Mouse (Mus musculus): ENCODE measurements at regions not wholly inside any gene's neighbourhood (a gene's known extent, or its start where the extent isn't known, plus 50 kb on each side); places are given as distances from the start of the nearest gene placed in this dataset.

- DNase-seq (ENCODE audit: low spot score in 2 of 2) = no peak
Measured at GRCm38 (mm10) chr11:82588744-82589143, 175.4 kb downstream of the Cct6b start.

- no peak for DNase-seq (ENCODE audit: low spot score in 2 of 2)
Measured at GRCm38 (mm10) chr11:82579841-82580415, 184.2 kb downstream of the Cct6b start.

- DNase-seq (ENCODE audit: low spot score in 2 of 2) = no peak
Measured at GRCm38 (mm10) chr11:82576019-82576418, 187.3 kb downstream of the Tmem132e start.

DNA sequence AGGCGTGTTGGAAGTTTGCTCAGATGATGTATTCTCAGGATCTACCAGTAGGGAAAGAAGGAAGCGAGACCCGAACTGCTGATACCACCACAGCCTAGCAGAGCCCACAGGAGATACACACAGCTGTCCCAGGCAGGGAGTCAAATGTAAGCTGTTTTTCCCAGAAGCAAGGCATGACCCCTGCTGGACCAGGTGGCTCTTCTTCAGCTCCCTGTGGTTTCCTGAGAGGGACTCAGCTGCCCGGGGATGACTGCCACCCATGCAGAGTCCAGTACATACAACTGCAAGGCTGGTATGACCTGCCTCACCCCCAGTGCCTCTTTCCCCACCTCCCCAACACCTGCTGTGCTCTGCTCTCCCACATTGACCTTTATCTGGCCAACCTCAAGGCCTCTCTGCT, 184.4 kb downstream of the Tmem132e start:
- DNase-seq (ENCODE audit: low spot score in 2 of 2) = no peak

DNA sequence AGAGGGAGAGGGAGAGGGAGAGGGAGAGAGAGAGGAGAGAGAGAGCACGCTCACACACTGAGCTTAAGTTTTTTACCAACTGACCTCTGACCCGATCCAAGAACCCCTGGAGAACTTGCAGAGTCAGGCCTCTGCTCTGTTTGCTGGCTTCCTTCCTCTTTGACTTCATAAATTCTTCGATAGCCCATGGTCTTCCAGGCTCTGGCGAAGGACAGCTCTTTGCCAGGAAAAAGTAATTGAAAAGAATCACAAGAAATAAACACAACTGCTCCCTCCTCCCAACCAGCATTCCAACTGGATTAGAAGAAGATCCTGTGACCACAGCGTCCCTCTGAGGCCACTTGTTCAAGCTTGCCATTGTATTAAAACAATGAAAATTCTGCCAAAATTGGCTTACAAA, 182.8 kb downstream of the Tmem132e start:
- DNase-seq (ENCODE audit: low spot score in 2 of 2) = no peak

DNA sequence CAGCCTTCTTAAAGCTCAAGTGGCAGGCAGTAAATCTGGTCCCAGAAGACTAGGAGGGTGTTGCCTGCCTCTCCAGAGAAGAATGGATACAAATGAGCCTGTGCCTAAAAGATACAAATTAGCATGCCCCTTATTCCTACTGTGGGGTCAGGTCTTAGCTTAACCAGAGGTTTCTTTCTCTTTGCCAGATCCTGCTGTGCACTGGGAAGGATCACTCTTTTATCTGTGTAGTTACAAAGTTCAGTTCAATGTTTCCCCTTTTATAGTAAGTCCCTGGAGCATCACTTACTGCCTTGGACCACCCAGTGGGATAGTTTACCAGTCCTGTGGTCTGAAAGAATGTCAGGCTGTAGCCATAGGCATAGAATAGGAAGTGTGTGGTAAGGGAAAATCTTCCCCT, 181.1 kb downstream of the Tmem132e start:
- no peak for DNase-seq (ENCODE audit: low spot score in 2 of 2)

- no peak for DNase-seq (ENCODE audit: low spot score in 2 of 2)
Measured at GRCm38 (mm10) chr11:82568219-82568676, 179.5 kb downstream of the Tmem132e start.

DNA sequence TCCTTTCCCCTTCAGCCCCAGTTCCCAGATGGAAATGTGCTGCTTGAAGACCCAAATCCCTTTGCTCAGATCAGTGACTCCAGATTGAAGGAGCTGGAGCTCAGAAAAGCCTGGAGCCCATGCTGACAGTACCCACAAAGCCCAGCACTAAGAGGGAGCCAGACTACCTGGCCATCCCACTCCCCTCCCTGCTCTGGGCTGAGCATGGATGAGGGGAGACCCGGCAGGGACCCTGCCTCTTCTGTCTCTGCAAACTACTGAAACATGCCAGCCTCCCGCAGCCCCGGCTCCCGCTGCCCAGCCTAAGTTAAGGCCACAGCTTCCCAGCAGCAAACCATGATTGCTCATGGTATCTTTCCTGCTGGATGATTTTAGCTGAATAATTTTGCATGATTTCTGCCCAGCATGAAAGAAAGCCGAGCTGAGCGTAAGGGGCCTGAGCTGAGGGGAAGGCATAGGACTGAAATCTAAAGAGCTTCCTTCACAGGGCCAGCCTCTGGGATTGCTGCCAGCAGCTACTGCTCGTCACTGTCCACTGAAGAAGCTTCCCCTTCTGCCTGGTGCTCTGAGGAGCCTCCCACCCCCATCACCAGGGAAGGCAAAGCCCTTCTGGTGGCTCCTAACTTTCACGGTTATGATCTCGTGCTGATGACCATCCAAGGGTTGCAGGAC, 178.4 kb downstream of the Tmem132e start:
- no peak for DNase-seq (ENCODE audit: low spot score in 2 of 2)

DNA sequence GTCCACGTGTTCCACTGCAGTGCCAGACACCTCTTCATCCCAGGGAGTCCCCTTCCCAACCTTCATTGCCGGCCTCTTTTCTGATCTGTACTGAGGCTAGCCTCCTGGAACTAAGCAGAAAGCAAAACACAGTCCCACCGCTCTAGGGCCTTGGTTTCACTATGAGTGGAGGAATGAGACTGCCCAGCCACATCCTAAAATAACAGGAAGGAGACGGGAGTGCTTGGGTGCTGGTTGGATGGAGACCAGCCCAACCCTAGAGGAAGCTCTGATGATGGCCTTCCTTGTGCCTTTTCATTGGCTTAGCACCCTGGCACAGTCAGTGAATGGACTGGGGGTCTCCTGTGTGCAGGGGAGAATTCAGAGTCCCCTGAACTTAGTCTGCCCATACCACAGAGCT, 177.4 kb downstream of the Tmem132e start:
- DNase-seq (ENCODE audit: low spot score in 2 of 2) = no peak

- no peak for DNase-seq (ENCODE audit: low spot score in 2 of 2)
Measured at GRCm38 (mm10) chr11:82564181-82564580, 175.5 kb downstream of the Tmem132e start.

DNA sequence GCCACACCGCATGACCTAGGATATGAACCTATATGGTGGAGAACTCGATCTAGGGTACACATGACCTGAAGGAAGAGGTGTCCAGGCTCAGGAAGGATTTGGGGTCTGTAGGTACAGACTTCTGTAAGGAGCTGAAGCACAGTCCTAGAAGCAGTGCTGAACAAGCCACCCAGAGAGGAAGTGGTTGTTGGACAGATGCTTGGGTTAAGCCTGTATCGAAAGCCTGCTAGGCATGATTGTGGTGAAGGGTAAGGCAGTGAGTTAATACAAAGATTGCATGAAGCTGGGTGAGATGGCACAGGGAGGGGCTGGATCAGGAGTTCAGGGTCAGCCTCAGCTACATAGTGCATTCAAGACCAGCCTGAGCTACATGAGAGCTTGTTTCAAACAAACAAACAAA, 153.3 kb downstream of the Tmem132e start:
- no peak for DNase-seq (ENCODE audit: low spot score in 2 of 2)

DNA sequence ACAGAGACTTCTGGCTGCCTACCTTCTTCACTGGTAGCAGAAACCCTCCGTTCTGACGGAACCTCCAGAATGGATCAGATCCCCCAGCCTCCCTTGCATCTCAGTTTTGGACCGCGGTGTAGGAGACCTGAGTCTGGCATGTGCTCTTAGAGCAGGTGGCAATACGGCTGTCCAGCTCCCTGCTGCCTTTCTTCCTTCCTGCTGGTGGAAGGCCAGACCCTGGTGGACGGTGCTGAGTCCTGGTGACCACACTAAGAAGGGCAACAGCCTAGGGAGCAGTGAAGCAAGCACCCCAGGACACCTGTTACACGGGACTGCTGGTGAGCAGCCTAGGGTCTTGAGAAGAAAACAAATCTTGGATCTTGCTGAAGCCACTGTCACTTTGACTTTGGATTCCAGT, 152.7 kb downstream of the Tmem132e start:
- no peak for DNase-seq (ENCODE audit: low spot score in 2 of 2)

- DNase-seq (ENCODE audit: low spot score in 2 of 2) = no peak
Measured at GRCm38 (mm10) chr11:82537931-82538330, 149.2 kb downstream of the Tmem132e start.

DNA sequence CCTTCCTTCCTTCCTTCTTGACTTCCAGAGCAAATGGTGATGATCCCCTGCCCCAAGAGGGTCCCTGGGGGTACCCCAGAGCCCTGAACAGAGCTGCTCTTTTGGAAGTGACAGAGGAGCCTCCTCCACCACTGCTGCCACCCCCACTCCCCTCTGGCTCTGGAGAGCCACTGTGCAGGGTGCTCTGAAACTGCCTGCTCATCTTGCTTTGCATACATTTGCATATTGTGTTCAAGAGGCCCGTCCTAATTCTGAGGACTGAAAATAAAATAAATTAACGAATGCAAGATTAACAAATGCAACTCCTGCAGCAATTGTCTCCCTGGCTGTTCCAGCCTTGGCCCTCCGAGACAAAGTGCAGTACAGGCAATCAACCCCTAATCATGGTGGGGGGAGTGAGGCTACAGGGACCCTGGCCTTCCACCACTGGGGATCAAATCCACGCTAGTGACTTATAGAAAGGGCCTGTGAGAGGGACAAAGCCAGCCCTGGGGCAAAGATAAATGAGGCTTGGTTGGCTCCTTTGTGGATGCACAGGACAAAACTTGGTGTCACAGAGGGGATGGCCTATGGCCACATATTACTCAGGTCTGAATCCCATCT, 134.6 kb downstream of the Tmem132e start:
- DNase-seq (ENCODE audit: low spot score in 2 of 2) = no peak

GRCm38 (mm10) chr11:82521383-82521782, 132.7 kb downstream of the Tmem132e start:
- DNase-seq (ENCODE audit: low spot score in 2 of 2) = no peak

DNA sequence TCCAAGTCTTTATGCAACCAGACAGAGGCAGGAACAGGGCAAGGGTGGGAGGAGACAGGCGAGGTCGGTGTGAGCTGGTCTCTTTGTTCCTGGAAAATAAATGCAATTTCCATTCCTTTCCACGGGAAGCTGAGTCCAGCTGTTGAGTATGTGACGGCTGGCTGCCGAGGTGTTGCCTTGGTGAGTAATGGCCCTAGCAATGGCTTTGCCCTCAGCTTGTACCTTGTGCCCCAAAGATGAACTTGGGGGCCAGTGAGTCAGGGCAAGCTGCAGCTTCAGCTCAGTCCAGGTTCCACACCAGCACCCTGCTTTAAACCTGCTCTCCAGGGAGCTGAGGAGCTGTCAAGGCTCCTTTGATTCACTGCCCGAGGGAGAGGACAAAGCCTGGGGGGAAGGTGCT, 130.0 kb downstream of the Tmem132e start:
- no peak for DNase-seq (ENCODE audit: low spot score in 2 of 2)

DNA sequence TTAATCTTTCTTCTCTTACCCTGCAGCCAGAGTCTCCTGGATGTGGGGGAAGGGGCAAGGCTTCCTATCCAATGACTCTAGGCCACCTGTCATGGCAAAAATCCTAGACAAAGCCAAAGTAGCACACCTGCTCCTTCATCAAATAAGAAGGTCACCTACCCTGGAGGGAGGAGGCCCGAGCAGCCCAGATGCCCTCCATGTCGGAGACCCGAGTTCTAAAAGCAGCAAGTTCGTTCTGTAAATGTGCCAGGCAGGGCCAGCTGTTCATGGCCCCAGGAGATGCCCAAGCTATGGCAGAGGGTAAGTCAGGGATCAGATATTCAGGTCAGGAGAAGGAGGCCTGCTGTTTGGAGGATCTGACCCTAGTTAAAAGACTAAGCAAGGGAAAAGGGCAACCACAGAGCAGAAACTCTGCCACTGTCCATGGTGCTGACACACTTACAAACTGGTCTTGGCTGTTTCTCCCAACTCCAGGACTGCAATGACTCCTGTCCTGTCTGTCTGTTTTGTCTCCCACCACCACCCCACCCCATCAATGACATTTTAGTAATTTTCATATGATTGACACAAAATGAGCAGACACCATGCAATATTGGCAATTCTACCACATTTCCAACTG, 125.9 kb downstream of the Tmem132e start:
- no peak for DNase-seq (ENCODE audit: low spot score in 2 of 2)

DNA sequence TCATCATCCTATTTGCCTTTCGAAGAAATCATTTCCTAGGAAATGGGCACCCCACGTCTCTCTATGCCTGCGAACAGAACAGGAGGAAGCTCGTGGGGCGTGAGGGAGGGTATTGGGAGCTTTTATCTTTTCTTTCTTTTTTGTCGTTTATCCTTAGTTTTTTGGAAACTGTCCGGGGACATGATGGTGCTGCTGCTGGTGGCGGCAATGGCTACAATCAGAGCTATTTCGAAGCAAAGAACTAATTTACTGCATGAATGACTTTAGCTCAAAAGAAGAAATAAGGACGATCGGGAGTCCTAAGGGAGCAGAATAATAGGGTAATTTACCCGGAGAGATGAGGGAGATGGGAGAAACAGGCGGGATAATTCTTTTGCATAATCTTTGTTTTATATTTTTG, 119.9 kb downstream of the Tmem132e start:
- no peak for DNase-seq (ENCODE audit: low spot score in 2 of 2)

Measured in spleen, postnatal 4 days (tissue).